Mouse (Mus musculus) kidney, postnatal 36 days (tissue): Measurements from ENCODE around the gene Adam25.
"Not testable (repeated sequence)": the region's sequence is repeated elsewhere in the genome, so short reads cannot be mapped to it uniquely, and the experiment has no call there.

Source experiments
- DNase-seq, 2 experiments: peaks; one replicate each; pipeline ENCODE4 v3.0.0; 2021 to 2022; ENCODE audit warnings: mixed read lengths in 2 of 2

Gene Adam25

DNA sequence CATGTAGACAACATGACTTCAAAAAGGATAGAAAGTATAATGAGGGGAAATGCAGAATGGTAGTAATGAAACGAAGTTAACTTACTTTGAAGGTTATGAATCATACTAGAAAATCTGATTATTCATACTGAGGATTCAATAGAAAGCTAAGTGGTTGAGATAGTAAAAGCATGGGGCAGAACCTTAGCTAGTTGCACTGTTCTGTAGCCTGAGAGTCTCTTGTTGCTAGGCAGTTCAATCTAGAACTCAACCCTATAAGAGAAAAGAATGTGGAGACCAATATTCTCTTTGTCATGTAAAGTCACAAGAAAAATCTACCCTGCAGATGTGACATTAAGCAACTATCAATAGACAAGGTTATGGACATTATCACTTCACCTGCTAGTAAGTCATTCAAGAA is at the start of gene Adam25:
Gene Adam25 (plus strand): TSS at position 301 of the 400 bp plus-strand sequence.
- not testable (repeated sequence) for DNase-seq

DNA sequence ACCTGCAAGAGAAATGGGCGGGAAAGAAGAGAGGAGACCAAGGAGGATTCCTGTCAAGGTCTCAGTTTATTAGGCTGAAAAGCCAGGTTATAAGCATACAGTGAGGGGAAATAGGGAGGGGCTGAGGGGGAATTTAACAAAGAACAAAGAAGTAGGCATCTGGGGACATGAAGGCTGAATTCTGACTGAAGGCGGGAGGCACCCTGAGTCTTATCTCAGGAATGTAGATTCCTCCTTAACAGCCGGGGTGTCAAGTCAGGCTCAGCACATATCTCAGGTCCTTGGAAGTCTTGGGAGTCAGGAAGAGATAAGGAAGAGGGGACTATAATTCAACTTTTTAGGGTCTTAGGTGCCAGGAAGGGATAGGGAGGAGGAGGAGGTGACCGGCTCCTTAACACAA is 36.6 kb upstream of the Adam25 start:
- DNase-seq = not testable (repeated sequence)

DNA sequence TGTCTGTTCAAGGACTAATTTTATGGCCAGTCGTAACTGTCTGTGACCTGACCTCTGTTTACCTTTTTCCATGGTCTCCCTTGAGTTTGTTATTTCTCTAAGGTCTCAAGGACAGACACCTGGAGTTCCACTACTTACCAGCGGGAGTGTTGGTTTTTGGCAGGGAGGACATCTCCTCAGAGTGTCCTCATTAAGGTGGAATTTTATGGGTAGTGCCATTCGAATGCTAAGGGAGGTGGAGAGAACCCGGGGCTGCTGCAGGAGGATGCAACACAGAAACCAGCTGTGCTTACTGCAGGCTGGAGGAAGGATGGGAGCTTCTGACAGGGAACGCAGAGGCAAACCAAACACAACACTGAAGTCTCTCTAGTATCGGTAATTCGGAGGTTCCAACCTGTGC is 36.0 kb upstream of the Adam25 start:
- no peak for DNase-seq

DNA sequence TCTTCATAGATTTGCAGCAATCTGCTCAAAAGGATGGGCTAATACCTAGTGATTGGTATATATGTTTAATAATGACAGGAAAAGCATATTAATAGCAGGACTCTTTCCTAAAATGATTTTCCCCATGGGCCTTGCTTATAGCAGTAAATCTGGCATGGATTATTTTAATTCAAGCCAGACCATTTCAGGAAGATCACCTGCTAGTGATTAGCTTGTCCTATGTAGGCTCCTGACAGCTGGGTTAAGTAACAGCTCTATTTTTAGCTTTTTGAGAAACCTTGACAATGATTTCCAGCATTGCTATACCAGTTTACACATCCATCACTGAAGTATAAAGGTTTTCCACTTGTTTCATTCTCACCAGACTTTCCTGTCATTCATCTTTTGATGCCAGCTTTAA is 31.3 kb downstream of the Adam25 start:
- no peak for DNase-seq

DNA sequence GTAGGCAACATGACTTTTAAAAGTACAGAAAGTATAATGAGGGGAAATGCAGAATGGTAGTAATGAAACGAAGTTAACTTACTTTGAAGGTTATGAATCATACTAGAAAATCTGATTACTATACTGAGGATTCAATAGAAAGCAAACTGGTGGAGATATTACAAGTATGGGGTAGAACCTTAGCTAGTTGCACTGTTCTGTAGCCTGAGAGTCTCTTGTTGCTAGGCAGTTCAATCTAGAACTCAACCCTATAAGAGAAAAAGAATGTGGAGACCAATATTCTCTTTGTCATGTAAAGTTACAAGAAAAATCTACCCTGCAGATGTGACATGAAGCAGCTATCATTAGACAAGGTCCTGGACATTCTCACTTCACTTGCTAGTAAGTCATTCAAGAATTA is 41.0 kb downstream of the Adam25 start, which contains the start of gene Adam20:
Gene Adam20 (plus strand): TSS at position 301 of the 400 bp plus-strand sequence.
- DNase-seq = not testable (repeated sequence)

DNA sequence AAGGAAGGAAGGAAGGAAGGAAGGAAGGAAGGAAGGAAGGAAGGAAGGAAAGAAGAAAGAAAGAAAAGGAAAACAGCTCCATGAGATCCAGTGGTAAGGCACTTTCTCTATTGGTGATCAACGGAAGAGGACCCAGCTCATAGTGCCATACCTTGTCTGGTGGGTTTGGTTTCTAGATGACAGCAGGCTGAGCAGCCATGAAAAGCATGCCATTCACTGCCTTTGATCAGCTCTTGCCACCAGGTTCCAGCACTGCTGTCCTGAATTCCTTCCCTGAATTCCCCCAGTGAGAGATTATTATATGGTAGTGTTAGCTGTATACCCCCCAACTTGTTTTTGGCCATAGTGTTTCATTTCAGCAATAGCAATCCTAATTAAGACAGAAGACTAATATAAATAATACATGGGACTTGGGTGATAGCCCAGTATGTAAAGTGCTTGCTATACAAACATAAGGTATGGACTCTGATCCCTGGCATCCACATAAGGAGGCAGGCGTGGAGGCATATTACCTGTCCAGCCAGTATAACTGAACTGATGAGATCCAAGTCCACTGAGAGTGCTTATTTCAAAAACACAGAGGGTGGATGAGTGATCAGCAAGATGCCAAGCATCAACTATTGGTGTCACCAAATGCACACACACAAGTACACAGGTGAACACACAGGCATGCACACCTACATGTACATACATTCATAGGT is 51.5 kb downstream of the Adam25 start:
- no peak for DNase-seq
